Mouse (Mus musculus) embryo, embryonic 10.5 days (tissue): ENCODE measurements at regions not wholly inside any gene's neighbourhood (a gene's known extent, or its start where the extent isn't known, plus 50 kb on each side); places are given as distances from the start of the nearest gene placed in this dataset.
A peak's percentile ranks its signal among the peaks of the same experiment; 100 is the strongest.

Experiments
- DNase-seq: peaks from one replicate; pipeline ENCODE4 v3.0.0-alpha.2; 2015; ENCODE audit warnings: low spot score

DNA sequence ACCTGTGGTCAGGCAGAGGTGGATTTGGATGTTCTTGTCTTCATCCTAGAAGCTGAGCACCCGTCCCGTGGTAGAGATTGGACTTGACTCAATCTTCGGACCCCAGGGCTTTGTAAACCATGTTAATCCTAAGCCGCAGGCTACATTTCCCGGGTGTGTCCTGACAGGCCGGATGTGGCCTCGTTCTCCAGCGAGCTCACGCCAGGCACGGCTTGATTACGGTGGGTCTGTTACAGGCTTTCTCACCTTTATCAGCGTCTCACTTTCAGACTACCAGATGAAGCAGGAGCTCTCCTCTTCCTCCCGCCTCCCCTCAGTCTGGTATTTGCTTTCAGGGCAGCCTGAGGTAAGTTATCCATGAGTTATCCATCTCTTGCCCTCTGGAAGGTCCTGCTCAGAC lies 156.4 kb upstream of the Six2 start:
- DNase-seq: no peak

GRCm38 (mm10) chr17:85823036-85823435 lies 135.0 kb upstream of the Six2 start:
- DNase-seq: no peak

- no peak for DNase-seq
Measured at GRCm38 (mm10) chr17:85821861-85822260, 133.8 kb upstream of the Six2 start.

DNA sequence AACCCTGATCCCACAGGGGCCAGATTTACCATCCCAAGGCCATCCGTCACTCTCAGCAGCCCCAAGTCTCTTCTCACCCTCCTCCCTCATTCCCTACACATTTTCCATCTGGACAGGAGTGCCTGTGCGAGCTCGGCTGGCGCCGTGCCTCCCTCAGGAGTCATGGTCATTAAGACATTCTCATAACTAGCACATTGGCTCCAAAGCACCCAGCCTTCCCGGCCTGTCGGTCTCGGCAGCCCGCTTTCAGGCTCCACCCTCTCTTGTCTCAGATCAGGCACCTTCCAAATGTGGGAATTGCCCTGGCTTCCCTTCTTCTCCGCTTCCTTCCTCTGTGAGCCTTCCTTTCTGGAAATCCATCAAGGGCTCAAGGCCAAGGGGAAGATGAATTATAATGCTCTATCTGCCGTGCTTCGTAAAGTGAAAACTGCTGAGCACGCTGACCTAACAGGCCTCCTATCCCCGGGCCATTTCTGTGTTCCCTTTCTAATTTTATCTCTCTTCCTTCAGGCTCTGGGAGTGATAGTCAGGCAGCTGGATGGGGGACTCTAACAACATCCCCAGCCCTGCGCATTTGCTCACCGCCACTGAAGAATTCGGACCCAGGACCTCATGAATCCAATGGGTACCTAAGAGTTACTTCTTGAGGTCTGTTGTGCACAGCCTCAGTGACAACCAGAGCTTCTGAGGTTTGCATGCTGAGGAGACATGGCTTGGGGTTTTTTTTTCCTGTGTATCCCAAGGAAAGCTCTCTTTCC lies 130.2 kb upstream of the Six2 start:
- no peak for DNase-seq

DNA sequence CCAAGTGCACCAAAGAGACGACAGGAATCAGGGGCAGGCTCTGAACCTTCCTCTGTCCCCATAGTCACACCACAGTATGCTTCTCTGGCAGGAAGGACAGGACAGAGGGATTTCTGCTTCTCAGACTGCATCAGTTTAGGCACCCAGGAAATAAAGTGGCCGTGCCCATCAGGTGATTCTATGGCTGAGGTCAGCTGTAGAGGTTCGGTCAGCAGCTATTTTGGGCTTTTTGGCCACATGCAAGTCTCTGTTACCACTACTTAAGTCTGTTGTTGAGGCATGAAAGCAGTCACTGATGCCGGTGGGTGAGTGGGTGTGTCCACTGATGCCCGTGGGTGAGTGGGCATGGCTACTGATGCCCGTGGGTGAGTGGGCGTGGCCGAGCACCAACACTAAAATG lies 128.4 kb upstream of the Six2 start:
- no peak for DNase-seq

- DNase-seq: no peak
Measured at GRCm38 (mm10) chr17:85816056-85816455, 128.0 kb upstream of the Six2 start.

DNA sequence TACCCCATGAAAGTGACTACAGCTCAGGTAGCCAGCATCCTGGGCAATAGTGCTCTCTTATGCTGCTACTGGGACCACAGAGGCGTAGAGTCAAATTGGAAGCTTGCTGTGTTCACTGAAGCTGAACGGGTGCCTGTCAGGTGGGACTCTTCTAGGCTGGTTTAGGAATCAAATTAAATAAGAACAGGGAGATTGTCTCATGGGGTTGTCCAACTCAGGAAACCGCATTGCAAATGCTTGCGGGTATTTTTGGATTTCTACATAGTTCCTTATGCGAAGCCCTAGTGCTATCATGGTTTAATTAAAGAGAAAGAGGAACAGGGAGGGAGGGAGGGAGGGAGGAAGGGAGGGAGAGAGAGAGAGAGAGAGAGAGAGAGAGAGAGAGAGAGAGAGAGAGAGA lies 120.5 kb upstream of the Six2 start:
- DNase-seq: no peak

- peak; percentile 30 for DNase-seq
Measured at GRCm38 (mm10) chr17:85805726-85806359, 117.8 kb upstream of the Six2 start.

GRCm38 (mm10) chr17:85804631-85805030 lies 116.6 kb upstream of the Six2 start:
- no peak for DNase-seq

DNA sequence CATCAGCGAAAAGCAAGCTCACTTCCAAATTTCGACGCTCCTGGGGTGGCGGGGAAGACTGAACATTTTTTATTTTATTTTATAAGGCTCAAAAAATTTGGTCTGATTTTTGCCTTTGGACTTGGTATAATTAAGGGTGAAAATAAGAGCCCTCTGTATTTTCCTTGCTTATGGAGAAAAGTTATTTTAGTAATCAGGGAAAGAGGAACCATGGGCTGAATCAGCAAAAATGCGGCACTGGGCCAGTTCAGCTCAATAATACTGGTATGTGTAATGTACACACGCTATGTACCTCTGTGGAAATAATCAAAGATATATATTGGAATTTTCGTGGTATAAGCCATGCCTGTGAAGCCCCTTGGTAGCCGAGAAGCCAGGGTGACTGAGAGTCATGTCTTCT lies 113.7 kb upstream of the Six2 start:
- no peak for DNase-seq

DNA sequence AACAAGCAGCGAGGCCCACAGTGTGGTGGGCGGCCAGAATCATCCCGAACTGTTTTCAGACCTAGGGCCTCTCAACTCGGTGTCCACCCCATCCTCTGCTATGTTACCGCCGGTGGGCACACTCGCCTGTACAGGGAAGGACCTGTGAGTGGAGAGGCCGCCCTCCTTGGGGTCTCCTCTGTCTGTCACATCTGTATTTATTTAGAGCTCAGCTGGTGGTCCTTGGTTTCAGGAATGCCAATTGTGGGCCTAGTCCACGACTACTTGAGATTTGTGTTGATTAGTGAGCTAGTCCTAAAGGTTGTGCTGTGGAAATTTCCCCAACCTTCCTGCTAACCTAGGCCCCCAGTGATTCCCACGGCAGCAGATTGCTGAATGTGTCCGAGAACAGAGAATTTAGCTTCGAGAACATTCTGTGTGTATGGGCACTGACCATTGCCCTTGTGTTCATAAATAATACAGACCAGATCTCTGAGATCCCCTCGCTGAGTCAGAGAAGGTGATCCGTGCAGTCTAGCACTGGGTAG lies 113.1 kb upstream of the Six2 start:
- DNase-seq: no peak

DNA sequence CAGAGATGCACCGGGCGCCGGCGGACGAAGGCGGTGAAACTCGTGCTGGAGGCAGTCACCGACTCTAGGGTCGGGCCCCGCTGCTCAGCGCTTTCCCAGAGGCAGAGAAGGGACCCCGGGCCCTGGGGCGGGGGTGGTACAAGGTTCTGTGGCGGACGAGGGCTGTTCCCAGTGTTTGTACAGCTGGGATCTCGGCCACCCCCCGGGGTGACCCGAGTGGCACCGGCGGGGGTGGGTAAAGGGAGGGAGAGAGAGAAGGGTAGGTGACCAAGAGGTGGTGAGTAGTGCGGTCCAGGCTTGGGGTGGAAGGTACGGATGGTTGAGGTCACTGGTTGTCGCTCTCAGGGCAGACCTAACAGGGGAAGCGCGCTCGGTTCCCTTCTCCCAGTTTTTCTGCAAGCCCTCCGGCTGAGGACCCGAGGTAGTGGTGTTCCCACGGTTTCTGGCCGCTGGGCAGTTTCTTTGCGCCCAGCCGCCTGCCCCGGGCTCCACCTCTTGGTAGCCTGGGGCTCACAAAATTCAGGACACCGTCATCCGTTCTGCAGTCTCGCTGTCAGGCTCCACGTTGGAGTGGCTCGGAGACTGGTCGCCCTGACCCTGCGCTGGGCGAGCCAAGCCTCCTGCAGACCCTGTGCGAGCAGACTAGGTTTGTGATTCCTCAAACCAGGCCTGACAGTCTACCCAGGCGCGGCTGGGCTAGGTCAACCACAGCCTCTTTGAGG lies 112.4 kb upstream of the Six2 start:
- peak; percentile 68 for DNase-seq

DNA sequence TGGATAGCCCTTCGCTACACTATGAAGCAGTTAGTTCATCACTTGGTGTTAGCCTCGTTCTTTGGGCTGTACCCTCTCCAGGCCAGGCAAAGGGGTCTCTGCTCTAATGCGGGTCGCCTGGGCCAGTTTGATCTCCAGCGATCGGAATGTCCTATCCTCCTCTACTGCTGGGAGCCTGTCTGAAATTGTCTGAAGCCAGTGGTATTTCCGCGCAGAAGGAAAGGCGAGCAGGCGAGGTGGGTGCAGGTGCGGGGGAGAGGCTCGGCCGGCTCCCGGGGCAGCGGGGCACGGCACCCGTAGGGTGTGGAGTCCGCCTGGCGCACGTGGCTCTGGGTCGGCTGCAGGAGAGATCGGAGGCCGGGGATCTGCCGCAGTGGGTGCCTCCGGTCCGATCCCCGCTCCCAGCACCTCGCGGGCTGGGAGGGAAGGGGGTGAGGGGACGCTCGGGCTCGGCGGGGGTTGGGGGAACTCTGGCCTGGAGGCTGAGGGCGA lies 111.8 kb upstream of the Six2 start:
- DNase-seq: peak; percentile 62

DNA sequence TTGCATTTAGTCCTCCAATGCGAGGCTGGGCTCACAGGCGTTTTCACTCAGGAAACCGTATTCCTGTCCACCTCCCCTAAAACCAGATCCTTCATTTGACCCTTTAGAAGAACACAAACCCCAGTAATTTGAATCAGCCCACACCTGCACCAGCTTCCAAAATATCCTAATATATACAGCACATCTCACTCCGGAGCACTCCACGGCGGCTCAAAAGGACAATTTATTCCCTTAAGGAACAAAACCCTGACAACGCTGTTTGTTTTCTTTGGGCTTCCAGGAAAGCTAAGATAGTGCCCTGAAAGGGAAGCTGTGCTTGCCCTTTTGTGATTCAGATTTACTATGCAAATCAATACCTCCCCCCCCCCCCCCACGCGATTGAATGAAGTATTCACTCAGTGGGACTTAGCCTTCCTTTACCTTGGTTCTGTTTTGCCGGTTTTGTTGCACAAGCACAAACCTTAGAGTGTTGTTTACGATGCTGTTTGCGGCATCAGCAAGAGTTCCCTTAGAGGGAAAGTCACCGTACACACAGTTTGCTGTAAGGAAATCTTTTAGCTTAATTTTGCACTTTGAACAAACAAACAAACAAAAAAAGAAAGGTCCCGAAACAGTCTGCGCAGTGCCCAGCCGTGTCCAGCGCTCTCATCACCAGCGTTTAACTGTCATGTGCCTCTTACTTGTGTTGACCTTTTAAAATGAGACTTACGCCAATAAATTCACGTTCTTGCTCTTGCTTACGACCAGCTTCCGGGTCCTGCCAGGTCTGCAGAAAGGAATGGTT lies 111.2 kb upstream of the Six2 start:
- peak; percentile 71 for DNase-seq

DNA sequence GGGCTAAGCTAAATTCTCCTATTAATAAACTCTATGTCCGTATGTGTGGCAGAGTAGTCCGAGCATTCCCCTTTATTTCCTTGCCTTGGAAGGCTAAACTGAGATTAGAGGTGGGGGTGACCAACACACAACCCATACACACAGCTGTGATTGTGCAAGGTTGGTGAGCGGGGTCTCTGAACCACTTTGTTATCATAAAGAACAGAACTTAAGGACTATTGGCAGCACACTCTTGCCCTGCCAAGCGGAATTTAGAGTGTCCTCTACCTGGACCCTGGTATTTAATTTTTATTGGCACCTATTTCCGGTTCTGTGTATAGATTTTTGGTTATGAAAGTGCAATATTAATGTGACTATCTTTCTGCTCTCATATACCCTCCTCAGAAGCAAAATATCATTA lies 109.7 kb upstream of the Six2 start:
- DNase-seq: no peak

DNA sequence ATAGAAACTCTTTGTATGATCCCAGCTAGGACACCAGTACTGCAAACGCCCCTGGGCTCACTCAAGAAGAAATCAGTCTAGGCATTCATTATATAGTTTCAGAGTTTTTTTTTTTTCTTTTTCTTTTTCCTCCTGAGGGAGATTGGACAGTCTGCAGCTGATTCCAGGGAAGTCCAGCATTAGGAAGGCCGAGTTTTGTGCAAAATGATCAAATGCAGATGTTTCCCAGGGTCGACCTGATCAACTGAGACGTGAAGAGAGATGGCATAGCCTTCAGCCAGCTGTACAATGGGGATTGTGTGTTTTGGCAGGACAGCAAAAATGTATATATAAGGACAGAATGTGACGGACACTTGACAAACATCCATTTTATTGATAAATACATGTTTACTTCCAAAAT lies 107.7 kb upstream of the Six2 start:
- no peak for DNase-seq

DNA sequence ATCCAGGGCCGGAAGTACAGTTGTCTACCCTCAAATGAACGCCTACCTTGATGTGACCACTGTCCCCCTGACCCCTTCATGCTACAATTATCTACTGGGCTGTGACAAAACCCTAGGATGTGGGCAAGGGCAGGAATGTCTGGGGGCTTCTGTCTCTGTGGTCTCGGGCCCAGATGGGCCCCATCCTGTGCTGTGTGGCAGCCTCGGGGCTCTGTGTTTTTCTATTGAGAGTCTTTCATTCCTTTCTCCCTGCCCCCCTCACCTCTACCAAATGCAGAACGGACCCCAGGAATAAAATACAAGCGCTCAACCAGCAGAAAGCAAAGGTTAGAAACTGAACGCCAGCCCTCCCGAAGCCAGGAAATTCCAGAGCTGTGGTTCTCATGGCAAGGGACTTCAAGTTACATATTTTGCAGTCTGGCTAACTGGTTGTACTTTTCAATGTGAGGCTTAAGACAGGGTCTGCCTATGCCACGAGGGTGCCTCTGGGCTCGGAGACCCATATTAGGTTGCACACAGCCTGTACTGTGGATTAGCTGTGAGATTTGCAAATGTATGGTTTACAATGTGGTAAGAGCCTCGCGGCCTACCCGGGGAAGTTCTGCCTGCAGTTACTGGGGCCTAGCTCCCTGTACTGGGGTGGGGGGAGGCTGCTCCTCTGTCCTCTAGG lies 97.7 kb upstream of the Six2 start:
- no peak for DNase-seq

DNA sequence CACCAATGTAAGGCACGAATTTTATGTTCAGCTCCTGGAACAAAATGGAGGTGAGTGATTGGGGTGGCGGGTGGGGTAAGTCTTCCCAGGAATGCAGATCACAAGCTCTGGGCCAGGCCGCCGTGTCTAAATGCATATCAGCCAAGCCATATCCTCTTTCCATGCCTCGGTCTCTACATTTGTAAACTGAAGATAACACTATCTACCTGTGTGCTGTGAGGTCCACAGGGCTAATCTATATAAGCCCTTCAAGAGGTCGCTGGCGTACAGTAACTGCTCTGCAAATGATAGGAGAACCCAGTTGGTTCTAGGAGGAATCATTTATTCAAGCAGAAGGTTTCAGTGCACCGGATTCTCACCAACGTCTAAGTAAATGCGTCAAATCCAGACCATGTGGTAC lies 92.4 kb upstream of the Six2 start:
- no peak for DNase-seq

DNA sequence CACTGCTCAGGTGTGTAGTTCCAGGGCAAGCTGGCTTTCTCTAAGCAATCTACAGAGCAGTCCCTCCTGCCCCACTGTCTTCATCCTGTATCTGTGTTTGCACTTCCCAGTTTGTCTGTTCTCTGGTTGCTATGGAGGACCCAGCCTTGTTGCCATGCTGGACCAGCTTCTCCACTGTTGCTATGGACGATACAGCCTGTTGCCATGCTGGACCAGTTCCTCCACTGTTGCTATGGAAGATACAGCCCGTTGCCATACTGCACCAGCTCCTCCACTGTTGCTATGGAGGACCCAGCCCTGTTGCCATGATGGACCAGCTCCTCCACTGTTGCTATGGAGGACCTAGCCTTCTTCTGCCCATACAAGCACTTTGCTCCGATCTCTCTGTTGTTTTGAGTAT lies 88.8 kb upstream of the Six2 start:
- no peak for DNase-seq

GRCm38 (mm10) chr17:85768341-85768740 lies 80.3 kb upstream of the Six2 start:
- no peak for DNase-seq

DNA sequence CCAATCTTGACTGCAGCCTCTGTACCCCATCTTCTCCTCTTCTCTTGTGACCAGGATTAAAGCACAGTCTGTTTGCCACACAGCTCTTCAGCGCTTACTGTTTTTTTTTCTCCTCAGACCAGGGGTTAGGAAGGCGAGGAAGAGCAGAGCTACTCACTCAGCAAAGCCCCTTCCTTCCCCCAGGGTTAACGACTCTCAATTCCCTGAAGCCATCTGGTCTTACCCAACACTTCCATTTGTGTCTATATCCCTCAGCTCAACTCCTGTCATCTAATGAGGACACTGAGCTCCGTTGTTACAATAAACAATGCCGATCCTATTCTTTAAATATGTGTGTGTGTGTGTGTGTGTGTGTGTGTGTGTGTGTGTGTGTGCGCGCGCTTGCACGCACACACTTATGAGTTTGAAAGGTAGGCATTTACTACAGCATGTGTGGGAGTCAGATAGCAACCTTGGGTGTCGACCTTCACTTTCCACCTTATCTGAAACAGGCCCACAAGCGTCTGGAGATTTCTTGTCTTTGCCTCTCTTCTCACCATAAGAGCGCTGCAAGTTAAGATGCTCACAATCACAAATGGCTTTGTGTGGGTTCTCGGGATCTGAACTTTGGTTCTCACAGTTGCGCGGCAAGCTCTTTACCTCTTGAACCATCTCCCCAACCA lies 79.3 kb upstream of the Six2 start:
- no peak for DNase-seq
